Mouse (Mus musculus): Measurements from ENCODE around the gene Foxn1. TPM values are rescaled to one million over a fixed set of nuclear protein-coding genes. Genes with fewer than 3 reads are reported as not detected.

Foxn1 gene
- total RNA-seq, 2 experiments from 2014 or later, result not detected

- no peak for DNase-seq
Observed at GRCm38 (mm10) chr11:78327215-78327614, 59.1 kb downstream of the Foxn1 start.

DNA sequence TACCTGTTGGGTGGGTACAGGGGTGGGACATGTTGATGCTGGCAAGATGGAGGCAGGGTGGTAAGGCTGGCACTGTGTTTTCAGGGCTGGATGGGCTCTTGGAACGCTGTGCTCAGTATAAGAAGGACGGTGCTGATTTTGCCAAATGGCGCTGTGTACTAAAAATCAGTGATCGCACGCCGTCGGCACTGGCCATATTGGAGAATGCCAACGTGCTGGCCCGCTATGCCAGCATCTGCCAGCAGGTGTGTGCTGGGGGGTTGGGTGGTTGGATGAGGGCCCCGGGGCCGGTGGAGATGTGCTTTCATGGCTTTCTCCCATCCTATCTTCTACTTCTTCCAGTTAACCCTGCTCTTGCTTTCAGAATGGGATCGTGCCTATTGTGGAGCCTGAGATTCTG is 61.4 kb downstream of the Foxn1 start:
- DNase-seq, result no peak

- no peak for DNase-seq
Observed at GRCm38 (mm10) chr11:78324000-78324785, 62.2 kb downstream of the Foxn1 start.

GRCm38 (mm10) chr11:78322860-78323259 is 63.5 kb downstream of the Foxn1 start, which contains the start of gene Aldoc:
Aldoc (plus strand) TSS chr11:78322968.
- DNase-seq, result peak; percentile 77

GRCm38 (mm10) chr11:78322076-78322831 is 64.1 kb downstream of the Foxn1 start:
- no peak for DNase-seq

DNA sequence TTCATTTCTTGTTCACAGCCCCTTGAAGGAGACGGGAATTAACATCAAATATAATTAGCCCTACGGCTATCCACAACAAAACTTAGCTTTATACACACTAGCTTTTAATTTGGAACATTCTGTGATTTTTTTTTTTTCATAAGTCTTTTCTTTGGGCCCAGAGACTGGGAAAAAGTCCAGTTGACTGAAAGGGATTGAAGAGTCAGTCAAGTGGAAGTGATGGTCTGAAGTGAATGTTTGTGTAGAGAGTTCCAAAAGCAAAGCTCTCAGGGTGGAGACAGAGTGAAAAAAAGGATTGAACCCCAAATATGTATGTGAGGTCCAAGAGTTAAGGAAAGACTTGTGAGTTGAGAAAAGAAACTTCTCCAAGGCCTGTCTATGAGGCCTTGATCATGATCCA is 67.9 kb downstream of the Foxn1 start:
- no peak for DNase-seq

DNA sequence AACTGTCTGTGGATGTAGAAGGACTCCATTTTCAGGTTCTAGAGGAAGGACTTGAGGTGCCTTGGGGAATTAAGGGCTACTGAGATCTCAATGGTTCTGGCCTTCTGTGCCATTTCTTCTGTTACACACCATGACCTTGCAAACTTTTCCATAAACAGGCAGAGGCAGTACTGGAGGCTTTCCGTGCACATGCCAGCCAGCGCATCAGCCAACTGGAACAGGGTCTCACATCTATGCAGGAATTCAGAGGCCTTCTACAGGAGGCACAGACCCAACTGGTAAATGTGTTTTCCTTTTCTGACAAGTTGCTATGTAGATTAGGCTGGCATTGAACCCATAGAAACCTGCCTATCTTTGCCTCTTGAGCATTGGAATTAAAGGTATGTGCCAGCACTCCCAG is 72.7 kb downstream of the Foxn1 start:
- DNase-seq, result no peak

DNA sequence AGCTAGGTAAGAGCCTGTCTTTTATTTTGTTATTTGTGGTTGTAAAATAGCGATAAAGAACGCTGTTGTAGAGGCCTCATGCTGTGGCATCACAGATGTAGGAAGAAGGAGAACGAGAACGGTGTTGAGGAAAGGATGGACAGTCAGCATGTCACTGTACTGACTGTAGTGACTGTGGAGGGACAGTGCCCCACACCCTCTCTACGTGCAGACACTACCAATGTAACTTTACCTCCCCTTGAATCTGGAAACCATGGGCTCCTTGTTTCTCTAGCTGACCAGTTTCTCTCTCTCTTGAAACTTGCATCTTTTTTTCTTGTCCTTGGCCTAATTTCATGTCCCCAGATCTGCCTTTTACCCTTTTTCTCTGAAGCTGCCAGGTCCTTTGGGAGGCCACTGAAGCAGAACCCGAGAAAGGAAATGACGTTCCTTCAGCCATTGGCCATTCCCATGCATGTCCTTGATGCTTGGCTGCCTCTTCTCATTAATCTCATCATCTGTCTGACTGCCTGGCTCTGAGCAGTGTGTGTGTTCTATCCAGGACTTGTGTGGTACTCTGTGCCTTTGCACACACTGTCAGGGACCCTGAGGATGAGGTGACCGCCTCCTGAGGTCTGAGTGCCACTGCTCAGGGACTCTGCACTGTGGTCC is 75.4 kb downstream of the Foxn1 start:
- no peak for DNase-seq

Other genes starting within 250 kb of the Foxn1 start
- 10 to 100 TPM; 25.8 to 27.5 TPM for gene Traf4, start 221.0 kb downstream of the Foxn1 start, total RNA-seq (2021)
- gene Nek8, start 209.9 kb downstream of the Foxn1 start, total RNA-seq (2021), result 1 to 10 TPM; 7.7 to 8.6 TPM
- gene Tlcd1, start 209.8 kb downstream of the Foxn1 start, total RNA-seq (2021), result 1 to 10 TPM; 8.4 to 9.8 TPM
- gene Rpl23a, start 203.0 kb downstream of the Foxn1 start, total RNA-seq (2021), result 1,000 to 10,000 TPM; 1,082 to 1,148 TPM
- gene Rab34, start 198.1 kb downstream of the Foxn1 start, total RNA-seq (2021), result 10 to 100 TPM; 25.2 to 28.0 TPM
- 1 to 10 TPM in 1 of 2 experiments, under 1 TPM in 1; 0.81 to 1.4 TPM for gene Proca1, start 193.2 kb downstream of the Foxn1 start, total RNA-seq (2021)
- gene Sdf2, start 140.8 kb downstream of the Foxn1 start, total RNA-seq (2021), result 10 to 100 TPM; 41.2 to 43.9 TPM
- gene Supt6, start 140.6 kb downstream of the Foxn1 start, total RNA-seq (2021), result 10 to 100 TPM; 35.7 to 37.2 TPM
- gene 2610507B11Rik, start 124.8 kb downstream of the Foxn1 start, total RNA-seq (2021), result 100 to 1,000 TPM; 178 to 185 TPM
- gene BC030499, start 95.7 kb downstream of the Foxn1 start, total RNA-seq (2021), result 1 to 10 TPM; 1.2 to 1.4 TPM
- 10 to 100 TPM; 32.6 to 33.2 TPM for gene Spag5, start 85.0 kb downstream of the Foxn1 start, total RNA-seq (2021)
- 1 to 10 TPM; 3.3 to 3.6 TPM for gene Aldoc, start 63.6 kb downstream of the Foxn1 start, total RNA-seq (2021)
- gene Pigs, start 58.1 kb downstream of the Foxn1 start, total RNA-seq (2021), result 10 to 100 TPM; 27.0 to 27.2 TPM
- 10 to 100 TPM; 13.5 to 14.6 TPM for gene Unc119, start 43.1 kb downstream of the Foxn1 start, total RNA-seq (2021)
- gene Slc13a2, start 35.7 kb upstream of the Foxn1 start, total RNA-seq (2021), result not detected
- gene Slc46a1, start 79.1 kb upstream of the Foxn1 start, total RNA-seq (2021), result 1 to 10 TPM; 2.3 to 3.5 TPM
- under 1 TPM; 0.12 to 0.27 TPM for gene Sarm1, start 111.2 kb upstream of the Foxn1 start, total RNA-seq (2021)
- gene Vtn, start 112.5 kb upstream of the Foxn1 start, total RNA-seq (2021), result 1 to 10 TPM; 4.8 to 8.6 TPM
- not detected for gene Sebox, start 116.9 kb upstream of the Foxn1 start, total RNA-seq (2021)
- 10 to 100 TPM; 18.3 to 19.6 TPM for gene Tmem199, start 125.6 kb upstream of the Foxn1 start, total RNA-seq (2021)
- 100 to 1,000 TPM; 148 to 152 TPM for gene Poldip2, start 125.6 kb upstream of the Foxn1 start, total RNA-seq (2021)
- 10 to 100 TPM; 69.6 to 71.6 TPM for gene Tnfaip1, start 149.8 kb upstream of the Foxn1 start, total RNA-seq (2021)
- 10 to 100 TPM; 56.3 to 58.9 TPM for gene Ift20, start 149.8 kb upstream of the Foxn1 start, total RNA-seq (2021)
- gene Tmem97, start 164.2 kb upstream of the Foxn1 start, total RNA-seq (2021), result 10 to 100 TPM; 31.4 to 32.3 TPM

All from heart, postnatal 4 days (tissue).